Mouse (Mus musculus): ENCODE measurements around the gene Sept6. TPM values are rescaled to one million over a fixed set of nuclear protein-coding genes. Genes with fewer than 3 reads are reported as not detected.

Sept6 gene
- polyA plus RNA-seq, 1 experiment from 2014 or later: 3.9 TPM

GRCm38 (mm10) chrX:36987851-36988250, 3.7 kb downstream of the Sept6 start:
- H3K4me3 ChIP-seq (replicated peaks): no peak overlapping the region
- no peak overlapping the region for H3K9ac ChIP-seq
- no peak overlapping the region for H3K27ac ChIP-seq (replicated peaks)
- no peaks in the 10 kb centered on the region; the same call in 1 of the 2 replicates for H3K4me1 ChIP-seq (replicated peaks)
- H3K27me3 ChIP-seq: 0 out of 2 replicates have a peak, but pooled peaks cover 5% of the 10 kb centered on the region
- H3K9me3 ChIP-seq (replicated peaks): no peaks in the 10 kb centered on the region
- peak overlapping the region; percentile 71 for H3K4me2 ChIP-seq
- H3K36me3 ChIP-seq (replicated peaks): no peaks in the 10 kb centered on the region
- ATAC-seq (ENCODE audit: insufficient read depth): no peak
- 48% methylated on average over 4 of the region's 4 CpGs for WGBS (ENCODE audit: insufficient replicate concordance)

DNA sequence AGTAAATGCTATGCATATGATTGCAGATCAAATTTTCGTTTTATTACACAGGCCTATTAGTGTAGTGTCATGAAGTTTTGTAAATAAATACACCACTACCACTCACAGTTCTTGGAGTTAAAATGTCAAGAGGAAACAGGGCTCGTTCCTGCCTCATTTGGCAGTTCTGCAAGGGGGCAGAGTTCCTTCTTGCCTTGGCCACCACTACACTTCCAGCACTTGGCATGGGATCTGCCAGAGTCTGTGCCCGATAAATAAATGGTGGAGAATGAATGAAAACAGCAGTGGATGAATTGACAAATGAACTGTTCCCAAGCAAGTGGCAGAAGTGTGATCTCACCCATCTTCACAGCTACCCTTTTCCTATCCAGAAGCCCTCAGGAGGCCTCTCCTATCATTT, 6.6 kb downstream of the Sept6 start:
- no peaks in the 10 kb centered on the region for H3K9me3 ChIP-seq (replicated peaks)
- no peaks in the 10 kb centered on the region; the same call in 1 of the 2 replicates for H3K4me1 ChIP-seq (replicated peaks)
- 0 out of 2 replicates have a peak, but pooled peaks cover 5% of the 10 kb centered on the region for H3K27me3 ChIP-seq
- WGBS (ENCODE audit: insufficient replicate concordance): 39% methylated on average over 3 of the region's 3 CpGs
- H3K9ac ChIP-seq: no peak overlapping the region
- H3K27ac ChIP-seq (replicated peaks): no peak overlapping the region
- H3K4me2 ChIP-seq: no peak overlapping the region
- no peaks in the 10 kb centered on the region for H3K36me3 ChIP-seq (replicated peaks)
- no peak overlapping the region for H3K4me3 ChIP-seq (replicated peaks)
- ATAC-seq (ENCODE audit: insufficient read depth): no peak

DNA sequence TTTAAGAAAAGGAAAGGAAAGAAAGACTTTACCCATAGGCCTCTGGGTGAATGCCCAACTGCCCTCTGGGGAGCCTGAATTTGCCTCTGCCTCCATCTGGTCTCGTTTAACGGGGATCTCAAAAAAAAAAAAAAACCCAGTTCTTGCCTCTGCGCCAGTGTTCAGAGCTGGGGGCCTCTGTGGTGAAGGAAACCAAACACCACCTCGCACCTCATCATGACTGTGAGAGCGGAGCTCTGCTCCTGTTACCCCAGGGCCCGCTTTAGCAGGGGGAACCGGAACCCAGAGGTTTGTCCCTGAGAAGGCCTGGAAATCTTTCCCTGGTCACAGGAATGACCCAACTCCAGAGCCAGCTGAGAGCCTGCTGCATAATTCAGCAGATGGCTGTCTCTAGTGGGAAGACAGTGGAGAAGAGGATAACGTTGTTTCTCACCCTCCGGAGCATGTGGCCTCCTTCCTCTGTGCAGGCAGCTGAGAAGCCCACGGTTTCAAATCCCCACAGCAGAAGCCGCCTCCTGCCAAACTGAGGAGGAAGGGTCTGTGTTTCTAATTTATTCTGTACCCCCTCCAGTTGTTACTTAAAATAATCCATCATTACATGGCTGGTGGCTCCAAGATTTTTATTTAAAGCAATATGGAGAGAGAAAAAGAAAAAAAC, 7.8 kb downstream of the Sept6 start:
- Histone ChIP-seq H3K9ac (no peak overlapping the region), H3K36me3 (replicated peaks) (no peaks in the 10 kb centered on the region), H3K27me3 (0 out of 2 replicates have a peak, but pooled peaks cover 4% of the 10 kb centered on the region), H3K4me1 (replicated peaks) (no peaks in the 10 kb centered on the region), H3K9me3 (replicated peaks) (no peaks in the 10 kb centered on the region), H3K27ac (replicated peaks) (no peak overlapping the region), H3K4me3 (replicated peaks) (no peak overlapping the region), H3K4me2 (no peak overlapping the region)
- 38% methylated on average over 11 of the region's 11 CpGs for WGBS (ENCODE audit: insufficient replicate concordance)
- ATAC-seq (ENCODE audit: insufficient read depth): no peak

DNA sequence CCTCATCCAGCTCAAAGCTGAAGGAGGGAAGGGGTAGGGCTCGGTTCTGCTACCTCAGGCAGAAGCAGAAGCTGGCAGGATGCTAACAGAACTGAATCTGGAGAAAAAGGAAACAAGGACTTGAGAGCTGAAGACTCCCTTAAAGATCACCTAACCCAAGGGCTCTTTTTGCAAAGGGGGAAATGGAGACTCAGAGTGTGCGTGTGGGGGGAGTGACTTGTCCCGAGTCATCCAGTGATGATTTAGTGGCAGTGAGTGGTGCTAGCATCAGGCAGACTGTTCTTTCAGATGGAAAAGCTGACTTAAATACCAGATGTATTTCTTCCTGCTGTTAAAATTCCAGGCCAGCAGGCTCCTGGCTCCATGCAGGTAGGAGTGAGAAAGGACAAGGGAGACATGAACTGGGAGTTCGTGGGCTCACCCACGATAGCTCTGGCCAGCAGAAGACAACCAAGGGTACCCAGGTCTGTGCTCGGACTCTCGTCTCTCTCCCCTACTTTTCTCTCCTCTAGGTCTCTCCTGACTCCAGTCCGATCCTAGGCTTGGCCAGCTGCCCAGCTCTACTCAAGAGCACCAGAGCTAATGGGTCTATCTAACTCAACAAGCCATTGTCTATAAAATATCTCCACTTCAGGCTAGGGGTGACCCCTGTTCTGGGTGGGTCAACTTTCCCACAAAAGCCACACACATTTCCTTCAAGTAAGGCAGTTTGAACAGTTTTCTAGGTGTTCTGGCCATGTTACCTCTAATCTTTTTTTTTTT, 8.5 kb downstream of the Sept6 start:
- no peak for ATAC-seq (ENCODE audit: insufficient read depth)
- H3K27me3 ChIP-seq: no peaks in the 10 kb centered on the region

DNA sequence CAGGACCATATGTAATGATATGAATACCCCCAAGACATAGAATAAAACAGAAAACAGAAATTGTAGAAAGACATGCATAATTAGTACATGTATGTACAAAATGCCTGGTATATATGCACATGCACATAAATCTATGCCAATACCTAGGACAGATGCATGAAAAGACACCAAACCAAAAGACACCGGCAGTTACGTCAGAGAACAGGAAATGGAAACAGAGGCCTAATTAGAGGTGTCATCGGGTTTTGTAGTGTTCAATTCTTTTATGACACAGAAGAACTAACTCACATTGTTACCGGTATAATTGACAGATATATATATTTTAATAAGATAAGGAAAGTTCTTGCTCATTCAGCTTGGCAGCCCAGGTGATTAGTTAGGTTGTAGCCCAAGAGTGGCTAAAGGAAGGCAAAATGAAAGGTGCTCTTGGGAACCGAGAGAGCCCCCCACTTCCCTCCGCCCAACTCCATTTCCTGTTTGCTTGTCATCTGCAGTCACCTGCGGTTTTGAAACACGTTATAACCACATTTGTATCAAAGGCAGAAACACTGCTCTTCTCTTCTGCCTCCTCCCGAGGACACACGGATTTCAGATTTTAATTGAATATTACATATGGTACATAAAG, 10.9 kb downstream of the Sept6 start:
- no peaks in the 10 kb centered on the region for H3K27me3 ChIP-seq
- H3K9me3 ChIP-seq (replicated peaks): no peaks in the 10 kb centered on the region
- H3K36me3 ChIP-seq (replicated peaks): no peaks in the 10 kb centered on the region
- no peak overlapping the region for H3K4me2 ChIP-seq
- H3K4me1 ChIP-seq (replicated peaks): no peaks in the 10 kb centered on the region
- H3K4me3 ChIP-seq (replicated peaks): no peak overlapping the region
- H3K27ac ChIP-seq (replicated peaks): no peak overlapping the region
- ATAC-seq (ENCODE audit: insufficient read depth): no peak
- 32% methylated on average over 10 of the region's 10 CpGs for WGBS (ENCODE audit: insufficient replicate concordance)
- H3K9ac ChIP-seq: no peak overlapping the region

More for the DNA sequence above, 8.5 kb downstream of the Sept6 start:
- Histone ChIP-seq H3K4me1 (replicated peaks) (no peaks in the 10 kb centered on the region), H3K27ac (replicated peaks) (no peak overlapping the region), H3K9ac (no peak overlapping the region), H3K36me3 (replicated peaks) (no peaks in the 10 kb centered on the region), H3K4me2 (no peak overlapping the region), H3K9me3 (replicated peaks) (no peaks in the 10 kb centered on the region), H3K4me3 (replicated peaks) (no peak overlapping the region)
- 42% methylated on average over 8 of the region's 8 CpGs for WGBS (ENCODE audit: insufficient replicate concordance)

- Histone ChIP-seq H3K27me3 (no peaks in the 10 kb centered on the region), H3K9ac (no peak overlapping the region), H3K4me1 (replicated peaks) (no peaks in the 10 kb centered on the region), H3K27ac (replicated peaks) (no peak overlapping the region), H3K9me3 (replicated peaks) (no peaks in the 10 kb centered on the region), H3K36me3 (replicated peaks) (no peaks in the 10 kb centered on the region), H3K4me2 (no peak overlapping the region), H3K4me3 (replicated peaks) (no peak overlapping the region)
- no peak for ATAC-seq (ENCODE audit: insufficient read depth)
- WGBS (ENCODE audit: insufficient replicate concordance): 22% methylated on average over 2 of the region's 2 CpGs
These were observed 13.7 kb downstream of the Sept6 start for GRCm38 (mm10) chrX:36977863-36978262.

GRCm38 (mm10) chrX:36976980-36977379, 14.6 kb downstream of the Sept6 start:
- no peaks in the 10 kb centered on the region for H3K4me1 ChIP-seq (replicated peaks)
- no peak overlapping the region for H3K4me3 ChIP-seq (replicated peaks)
- no peaks in the 10 kb centered on the region for H3K9me3 ChIP-seq (replicated peaks)
- ATAC-seq (ENCODE audit: insufficient read depth): no peak
- H3K36me3 ChIP-seq (replicated peaks): no peaks in the 10 kb centered on the region
- no peaks in the 10 kb centered on the region for H3K27me3 ChIP-seq
- WGBS (ENCODE audit: insufficient replicate concordance): 71% methylated on average over 7 of the region's 7 CpGs
- H3K9ac ChIP-seq: no peak overlapping the region
- no peak overlapping the region for H3K27ac ChIP-seq (replicated peaks)
- H3K4me2 ChIP-seq: no peak overlapping the region

DNA sequence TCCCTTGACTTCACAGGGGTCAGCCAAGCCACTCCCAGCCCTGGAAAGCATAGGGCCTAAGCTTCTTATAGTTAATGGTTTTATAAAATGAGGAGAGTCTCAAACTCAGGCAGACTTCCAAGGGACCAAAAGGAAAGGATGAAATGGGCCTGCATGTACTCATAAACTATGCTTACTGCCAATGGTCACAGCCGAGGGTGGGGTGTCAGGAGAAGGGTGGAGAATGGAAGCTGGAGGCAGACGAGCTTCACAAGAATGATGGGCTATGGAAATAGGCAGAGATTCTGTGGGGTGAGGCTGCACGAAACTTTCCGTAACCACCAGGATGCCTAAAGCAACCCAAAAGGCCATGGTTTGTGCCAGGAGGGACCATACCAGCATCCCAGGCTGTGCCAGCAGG, 15.3 kb downstream of the Sept6 start:
- H3K27me3 ChIP-seq: no peaks in the 10 kb centered on the region
- no peaks in the 10 kb centered on the region for H3K9me3 ChIP-seq (replicated peaks)
- H3K27ac ChIP-seq (replicated peaks): no peak overlapping the region
- no peak overlapping the region for H3K9ac ChIP-seq
- no peaks in the 10 kb centered on the region for H3K36me3 ChIP-seq (replicated peaks)
- WGBS (ENCODE audit: insufficient replicate concordance): 53% methylated on average over 4 of the region's 4 CpGs
- no peak overlapping the region for H3K4me3 ChIP-seq (replicated peaks)
- no peak for ATAC-seq (ENCODE audit: insufficient read depth)
- no peak overlapping the region for H3K4me2 ChIP-seq
- no peaks in the 10 kb centered on the region for H3K4me1 ChIP-seq (replicated peaks)

GRCm38 (mm10) chrX:36974905-36975304, 16.7 kb downstream of the Sept6 start:
- H3K36me3 ChIP-seq (replicated peaks): no peaks in the 10 kb centered on the region
- 65% methylated on average over 5 of the region's 5 CpGs for WGBS (ENCODE audit: insufficient replicate concordance)
- no peaks in the 10 kb centered on the region for H3K9me3 ChIP-seq (replicated peaks)
- no peak overlapping the region for H3K9ac ChIP-seq
- no peaks in the 10 kb centered on the region for H3K4me1 ChIP-seq (replicated peaks)
- H3K27me3 ChIP-seq: no peaks in the 10 kb centered on the region
- H3K4me3 ChIP-seq (replicated peaks): no peak overlapping the region
- no peak overlapping the region for H3K27ac ChIP-seq (replicated peaks)
- no peak for ATAC-seq (ENCODE audit: insufficient read depth)
- H3K4me2 ChIP-seq: no peak overlapping the region

- Histone ChIP-seq H3K4me1 (replicated peaks) (no peaks in the 10 kb centered on the region), H3K27ac (replicated peaks) (no peak overlapping the region), H3K4me3 (replicated peaks) (no peak overlapping the region), H3K27me3 (no peaks in the 10 kb centered on the region), H3K9ac (no peak overlapping the region), H3K9me3 (replicated peaks) (no peaks in the 10 kb centered on the region), H3K36me3 (replicated peaks) (no peaks in the 10 kb centered on the region), H3K4me2 (no peak overlapping the region)
- WGBS (ENCODE audit: insufficient replicate concordance): 61% methylated on average over 5 of the region's 5 CpGs
- ATAC-seq (ENCODE audit: insufficient read depth): no peak
These were observed 18.6 kb downstream of the Sept6 start for GRCm38 (mm10) chrX:36972951-36973471.

- 70% methylated on average over 4 of the region's 4 CpGs for WGBS (ENCODE audit: insufficient replicate concordance)
- no peaks in the 10 kb centered on the region for H3K4me1 ChIP-seq (replicated peaks)
These were observed 20.4 kb downstream of the Sept6 start for GRCm38 (mm10) chrX:36971156-36971555.

More at GRCm38 (mm10) chrX:36971156-36971555, 20.4 kb downstream of the Sept6 start:
- no peak overlapping the region for H3K27ac ChIP-seq (replicated peaks)
- H3K4me3 ChIP-seq (replicated peaks): no peak overlapping the region
- no peaks in the 10 kb centered on the region for H3K9me3 ChIP-seq (replicated peaks)
- no peak overlapping the region for H3K9ac ChIP-seq
- no peak for ATAC-seq (ENCODE audit: insufficient read depth)
- no peaks in the 10 kb centered on the region for H3K27me3 ChIP-seq
- H3K4me2 ChIP-seq: no peak overlapping the region
- no peaks in the 10 kb centered on the region for H3K36me3 ChIP-seq (replicated peaks)

Measured in liver, embryonic 15.5 days (tissue).